Mouse (Mus musculus): Measurements from ENCODE around the gene Cyp2c54.
"Not testable (repeated sequence)": the region's sequence is repeated elsewhere in the genome, so short reads cannot be mapped to it uniquely, and the experiment has no call there.

Cyp2c54 gene

GRCm38 (mm10) chr19:40073701-40074100 is at the start of gene Cyp2c54:
TSS of gene Cyp2c54 (minus strand) at chr19:40073827.
- DNase-seq, result no peak

GRCm38 (mm10) chr19:40119624-40120023 is 46.0 kb upstream of the Cyp2c54 start:
- DNase-seq, result not testable (repeated sequence)

- DNase-seq, result no peak
Observed at GRCm38 (mm10) chr19:40091111-40091510, 17.5 kb upstream of the Cyp2c54 start.

GRCm38 (mm10) chr19:40089421-40089820 is 15.8 kb upstream of the Cyp2c54 start, which contains the start of gene Cyp2c50:
TSS of gene Cyp2c50 (plus strand) at chr19:40089688.
- DNase-seq, result not testable (repeated sequence)

GRCm38 (mm10) chr19:40088381-40088780 is 14.8 kb upstream of the Cyp2c54 start:
- DNase-seq, result no peak

- not testable (repeated sequence) for DNase-seq
Observed at GRCm38 (mm10) chr19:39992140-39992539, 81.5 kb downstream of the Cyp2c54 start, which contains the start of gene Cyp2c37. TSS of gene Cyp2c37 (plus strand) at chr19:39992424.

- no peak for DNase-seq
Observed at GRCm38 (mm10) chr19:39989471-39989870, 84.2 kb downstream of the Cyp2c54 start.

All from lung, postnatal 14 days (tissue).